Mouse (Mus musculus) midbrain, embryonic 10.5 days (tissue): Measurements from ENCODE around the gene Timm22. TPM values are rescaled to one million over a fixed set of nuclear protein-coding genes. Genes with fewer than 3 reads are reported as not detected.

Experiments used
- DNase-seq: peaks from one replicate; pipeline ENCODE4 v3.0.0-alpha.2; 2017; ENCODE audit warnings: low spot score
- H3K27ac ChIP-seq: fragments of 300-500 bp; sonication (generic); replicated peaks from 2 replicates; pipeline ENCODE4 v1.5.1; 2016; ENCODE audit warnings: mild to moderate bottlenecking
- H3K27me3 ChIP-seq: fragments of 300-500 bp; sonication (generic); 2 replicates; pipeline ENCODE4 v1.6.1; 2016; ENCODE audit warnings: low read depth, mild to moderate bottlenecking; ENCODE audit not compliant: poor library complexity, severe bottlenecking
- H3K36me3 ChIP-seq: fragments of 300-500 bp; sonication (generic); 2 replicates; pipeline ENCODE4 v1.6.1; 2016; ENCODE audit warnings: mild to moderate bottlenecking, moderate library complexity
- H3K4me1 ChIP-seq: fragments of 300-500 bp; sonication (generic); 2 replicates; pipeline ENCODE4 v1.6.1; 2016
- H3K4me3 ChIP-seq: fragments of 300-500 bp; sonication (generic); 2 replicates; pipeline ENCODE4 v1.5.1; 2016; ENCODE audit warnings: mild to moderate bottlenecking, moderate library complexity
- H3K9me3 ChIP-seq: fragments of 300-500 bp; sonication (generic); replicated peaks from 2 replicates; pipeline ENCODE4 v1.6.1; 2016; ENCODE audit warnings: mild to moderate bottlenecking
- WGBS: fragments of 180-500 bp; shearing (Covaris S2); methylation state at CpG from one replicate; pipeline ENCODE4 v1.1.7; 2016; 5-methylcytosine and 5-hydroxymethylcytosine counted together
- polyA plus RNA-seq: library from polyadenylated mRNA; unstranded; fragments of >200 nt; fragmentation: Nextera tagmentation; extraction: Ambion mirVana; gene quantifications from 2 replicates; pipeline ENCODE4 v1.2.1, GENCODE M21; 2016

Gene Timm22
- polyA plus RNA-seq, 1 experiment from 2014 or later: 128 TPM

DNA sequence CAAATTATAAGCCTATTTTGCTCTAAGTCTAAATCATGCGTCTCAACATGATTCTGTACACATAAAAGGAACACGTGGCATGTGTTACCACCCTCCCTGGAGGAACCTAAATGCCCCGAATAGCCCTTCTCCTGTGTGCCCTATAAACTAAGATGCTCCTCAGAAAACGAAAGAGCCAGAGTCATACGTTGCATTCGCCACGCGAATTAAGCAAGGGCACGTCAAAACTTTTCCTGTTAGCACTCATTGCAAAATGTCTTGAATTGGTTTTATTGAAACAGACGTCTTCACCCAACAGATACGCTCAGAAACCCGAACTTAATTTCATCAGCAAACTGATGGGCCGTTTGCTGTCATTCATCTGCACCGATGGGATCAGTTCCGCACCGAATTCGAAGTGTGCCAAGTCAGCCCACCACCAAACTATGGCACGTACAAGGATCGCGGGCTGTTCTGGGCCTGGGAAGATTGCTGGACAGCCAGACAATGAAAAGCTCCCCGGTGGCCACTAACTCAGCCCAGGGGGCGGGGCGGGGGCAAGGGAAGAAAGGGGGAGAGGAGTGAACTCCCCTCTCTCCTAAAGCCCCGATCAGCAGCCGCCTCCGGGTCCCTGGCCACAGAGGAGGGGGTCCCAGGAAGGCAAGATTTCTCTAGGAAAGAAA is 9.0 kb upstream of the Timm22 start:
- Histone ChIP-seq H3K36me3 (peaks cover 18% of the 10 kb centered on the region), H3K9me3 (peaks cover 4% of the 10 kb centered on the region; the same call in 1 of the 2 replicates), H3K4me1 (peaks cover 48% of the 10 kb centered on the region), H3K4me3 (peak overlapping the region; percentile 93), H3K27me3 (peaks cover 4% of the 10 kb centered on the region; the same call in 1 of the 2 replicates), H3K27ac (peak overlapping the region; percentile 95)
- DNase-seq: peak; percentile 83
- WGBS: 2% methylated on average over 26 of the region's 26 CpGs

GRCm38 (mm10) chr11:76398312-76398797 is 8.4 kb upstream of the Timm22 start:
- H3K4me1 ChIP-seq: peaks cover 45% of the 10 kb centered on the region
- peak overlapping the region; percentile 93 for H3K4me3 ChIP-seq
- no peak for DNase-seq
- H3K9me3 ChIP-seq: no peaks in the 10 kb centered on the region
- H3K36me3 ChIP-seq: peaks cover 12% of the 10 kb centered on the region
- peak overlapping the region; percentile 95 for H3K27ac ChIP-seq
- H3K27me3 ChIP-seq: peaks cover 4% of the 10 kb centered on the region; the same call in 1 of the 2 replicates
- WGBS: under 1% methylated on average over 31 of the region's 33 CpGs

- H3K27ac ChIP-seq: peak within 1 kb of the TSS; percentile 95
- H3K9me3 ChIP-seq: no peaks in the 10 kb centered on the region
- peak; percentile 91 for DNase-seq
- under 1% methylated on average over 70 of the region's 70 CpGs for WGBS
- H3K4me1 ChIP-seq: peaks cover 45% of the 10 kb centered on the region
- H3K27me3 ChIP-seq: peaks cover 4% of the 10 kb centered on the region; the same call in 1 of the 2 replicates
- H3K4me3 ChIP-seq: peak within 1 kb of the TSS; percentile 93
- peaks cover 11% of the 10 kb centered on the region for H3K36me3 ChIP-seq
Measured at GRCm38 (mm10) chr11:76398798-76399586, 7.8 kb upstream of the Timm22 start, which contains the start of gene Nxn. Gene Nxn (minus strand): TSS chr11:76399140.

GRCm38 (mm10) chr11:76399587-76400330 is 7.0 kb upstream of the Timm22 start:
- Histone ChIP-seq H3K36me3 (peaks cover 7% of the 10 kb centered on the region), H3K4me3 (peak overlapping the region; percentile 93), H3K27me3 (peaks cover 4% of the 10 kb centered on the region; the same call in 1 of the 2 replicates), H3K27ac (peak overlapping the region; percentile 95; the same call in 1 of the 2 replicates), H3K4me1 (peaks cover 43% of the 10 kb centered on the region), H3K9me3 (no peaks in the 10 kb centered on the region)
- 21% methylated on average over 11 of the region's 11 CpGs for WGBS
- no peak for DNase-seq

DNA sequence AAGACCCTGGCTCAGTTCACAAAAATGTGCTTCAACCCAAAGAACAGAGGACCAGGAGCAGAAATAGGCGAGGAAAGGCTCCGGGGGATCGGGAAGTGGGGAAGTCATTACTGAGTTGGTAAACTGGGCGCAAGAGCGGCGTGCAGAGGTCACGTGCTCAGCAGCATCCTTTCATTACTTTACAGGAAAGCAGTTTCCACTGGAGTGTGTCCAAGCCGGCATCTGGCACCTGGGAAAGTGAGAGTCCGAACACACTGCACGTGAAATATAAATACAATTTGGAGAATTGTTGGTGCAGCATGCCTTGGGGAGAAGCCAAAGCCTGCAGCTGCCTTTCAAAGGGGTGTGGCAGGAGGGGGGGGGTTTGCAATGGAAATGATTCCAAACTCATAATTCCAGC is 5.4 kb upstream of the Timm22 start:
- no peak overlapping the region for H3K27ac ChIP-seq
- H3K4me3 ChIP-seq: no peak overlapping the region
- H3K4me1 ChIP-seq: peaks cover 29% of the 10 kb centered on the region
- no peak for DNase-seq
- WGBS: 79% methylated on average over 10 of the region's 10 CpGs
- peaks cover 4% of the 10 kb centered on the region; the same call in 1 of the 2 replicates for H3K27me3 ChIP-seq
- H3K9me3 ChIP-seq: no peaks in the 10 kb centered on the region
- no peaks in the 10 kb centered on the region for H3K36me3 ChIP-seq

- Histone ChIP-seq H3K36me3 (peaks cover 7% of the 10 kb centered on the region), H3K9me3 (no peaks in the 10 kb centered on the region), H3K4me1 (peaks cover 13% of the 10 kb centered on the region), H3K4me3 (no peak overlapping the region), H3K27me3 (peaks cover 4% of the 10 kb centered on the region; the same call in 1 of the 2 replicates), H3K27ac (no peak overlapping the region)
- 74% methylated on average over 4 of the region's 4 CpGs for WGBS
- no peak for DNase-seq
Measured at GRCm38 (mm10) chr11:76405113-76405512, 1.6 kb upstream of the Timm22 start.

DNA sequence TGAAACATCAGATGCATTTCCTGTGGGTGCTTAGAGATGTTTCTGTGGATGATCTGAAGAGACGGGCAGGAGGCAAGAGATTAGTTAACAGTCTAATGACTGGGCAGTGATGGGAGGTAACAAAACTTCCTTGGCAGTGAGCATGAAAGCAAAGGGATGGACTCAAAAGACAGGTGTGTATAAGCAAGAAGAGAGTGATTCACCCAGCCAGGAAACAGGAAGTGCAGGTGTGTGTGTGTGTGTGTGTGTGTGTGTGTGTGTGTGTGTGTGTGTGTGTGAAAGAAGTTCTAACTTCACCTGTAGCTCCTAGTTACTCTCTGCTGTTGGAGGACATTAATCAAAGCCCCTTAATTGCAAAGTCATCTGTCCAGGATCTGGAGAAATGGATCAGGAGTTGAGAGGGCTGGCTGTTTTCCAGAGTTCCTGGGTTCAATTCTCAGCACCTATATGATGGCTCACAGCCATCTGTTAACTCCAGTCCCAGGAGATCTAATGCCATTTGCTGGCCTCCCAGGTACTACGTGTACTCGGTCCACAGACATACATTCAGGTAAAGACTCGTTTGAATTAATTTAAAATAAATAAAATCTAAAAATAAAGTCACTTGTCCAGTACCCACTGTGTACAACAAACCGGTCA is 1.0 kb upstream of the Timm22 start:
- H3K27me3 ChIP-seq: peaks cover 4% of the 10 kb centered on the region; the same call in 1 of the 2 replicates
- no peak for DNase-seq
- 88% methylated on average over 5 of the region's 5 CpGs for WGBS
- H3K4me1 ChIP-seq: peaks cover 13% of the 10 kb centered on the region
- H3K27ac ChIP-seq: no peak overlapping the region
- H3K9me3 ChIP-seq: no peaks in the 10 kb centered on the region
- H3K36me3 ChIP-seq: peaks cover 8% of the 10 kb centered on the region
- no peak overlapping the region for H3K4me3 ChIP-seq

GRCm38 (mm10) chr11:76410826-76411225 is 4.1 kb downstream of the Timm22 start:
- peaks cover 55% of the 10 kb centered on the region for H3K36me3 ChIP-seq
- no peaks in the 10 kb centered on the region for H3K9me3 ChIP-seq
- WGBS: 71% methylated on average over 12 of the region's 12 CpGs
- DNase-seq: peak; percentile 43
- H3K27me3 ChIP-seq: no peaks in the 10 kb centered on the region
- peaks cover 13% of the 10 kb centered on the region for H3K4me1 ChIP-seq
- H3K27ac ChIP-seq: no peak overlapping the region
- no peak overlapping the region for H3K4me3 ChIP-seq

GRCm38 (mm10) chr11:76413202-76413601 is 6.5 kb downstream of the Timm22 start:
- no peak overlapping the region for H3K4me3 ChIP-seq
- H3K27me3 ChIP-seq: no peaks in the 10 kb centered on the region
- H3K9me3 ChIP-seq: no peaks in the 10 kb centered on the region
- 87% methylated on average over 4 of the region's 4 CpGs for WGBS
- DNase-seq: no peak
- peaks cover 79% of the 10 kb centered on the region for H3K36me3 ChIP-seq
- no peak overlapping the region for H3K27ac ChIP-seq
- peaks cover 4% of the 10 kb centered on the region for H3K4me1 ChIP-seq

DNA sequence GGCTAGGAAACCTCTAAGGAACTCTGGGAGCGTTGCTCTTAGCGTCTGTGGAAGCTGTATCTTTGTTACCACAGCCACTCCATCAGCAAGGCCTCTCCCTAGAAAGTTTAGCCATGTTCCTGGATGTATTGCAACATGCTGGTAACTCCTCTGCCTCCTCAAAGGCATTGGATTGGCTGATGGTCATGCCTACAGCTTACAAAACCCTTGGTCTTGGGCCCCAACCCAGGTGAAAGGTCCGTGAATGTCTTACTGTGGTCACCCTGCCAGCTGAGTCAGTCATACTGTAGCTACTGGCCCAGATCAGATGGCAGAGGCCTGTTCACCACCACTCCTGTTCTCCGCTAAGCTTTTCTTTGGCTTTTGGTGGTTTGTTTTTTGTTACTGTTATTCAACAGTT is 8.2 kb downstream of the Timm22 start:
- Histone ChIP-seq H3K36me3 (peaks cover 91% of the 10 kb centered on the region), H3K9me3 (no peaks in the 10 kb centered on the region), H3K4me1 (no peaks in the 10 kb centered on the region), H3K27ac (no peak overlapping the region), H3K27me3 (no peaks in the 10 kb centered on the region), H3K4me3 (no peak overlapping the region)
- no peak for DNase-seq
- WGBS: 94% methylated on average over 4 of the region's 4 CpGs

DNA sequence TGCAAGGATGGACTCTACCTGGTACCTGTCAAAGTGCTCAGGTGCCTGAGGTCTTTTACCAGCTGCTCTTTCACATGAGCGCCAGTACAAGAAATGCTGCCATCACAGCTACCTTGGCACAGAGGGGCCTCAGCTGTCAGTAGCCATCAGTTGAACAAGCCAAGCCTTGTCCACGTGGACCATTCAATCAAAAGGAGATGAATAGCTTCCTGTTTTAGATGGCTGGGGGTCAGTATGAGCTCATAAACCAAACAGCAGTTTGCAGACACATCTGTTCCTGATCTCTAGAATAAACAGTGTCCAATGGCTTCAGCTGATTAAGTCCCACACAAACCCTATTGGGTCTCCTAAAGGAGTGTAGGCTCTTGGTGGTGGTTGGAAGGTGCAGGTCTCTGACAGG is 9.2 kb downstream of the Timm22 start:
- Histone ChIP-seq H3K36me3 (peaks cover 97% of the 10 kb centered on the region), H3K4me1 (no peaks in the 10 kb centered on the region), H3K9me3 (no peaks in the 10 kb centered on the region), H3K27me3 (no peaks in the 10 kb centered on the region), H3K27ac (no peak overlapping the region), H3K4me3 (no peak overlapping the region)
- 70% methylated on average over 2 of the region's 2 CpGs for WGBS
- DNase-seq: no peak

- no peak overlapping the region for H3K27ac ChIP-seq
- no peak overlapping the region for H3K4me3 ChIP-seq
- 90% methylated on average over 8 of the region's 8 CpGs for WGBS
- DNase-seq: no peak
- H3K9me3 ChIP-seq: no peaks in the 10 kb centered on the region
- no peaks in the 10 kb centered on the region for H3K4me1 ChIP-seq
- H3K27me3 ChIP-seq: no peaks in the 10 kb centered on the region
- H3K36me3 ChIP-seq: peaks cover 99% of the 10 kb centered on the region
Measured at GRCm38 (mm10) chr11:76418423-76418822, 11.7 kb downstream of the Timm22 start.
